Mouse (Mus musculus): ENCODE results near the gene Rassf5. TPM values are rescaled to one million over a fixed set of nuclear protein-coding genes. Genes with fewer than 3 reads are reported as not detected.

Gene Rassf5
- polyA plus RNA-seq, 1 experiment: 20.9 TPM

DNA sequence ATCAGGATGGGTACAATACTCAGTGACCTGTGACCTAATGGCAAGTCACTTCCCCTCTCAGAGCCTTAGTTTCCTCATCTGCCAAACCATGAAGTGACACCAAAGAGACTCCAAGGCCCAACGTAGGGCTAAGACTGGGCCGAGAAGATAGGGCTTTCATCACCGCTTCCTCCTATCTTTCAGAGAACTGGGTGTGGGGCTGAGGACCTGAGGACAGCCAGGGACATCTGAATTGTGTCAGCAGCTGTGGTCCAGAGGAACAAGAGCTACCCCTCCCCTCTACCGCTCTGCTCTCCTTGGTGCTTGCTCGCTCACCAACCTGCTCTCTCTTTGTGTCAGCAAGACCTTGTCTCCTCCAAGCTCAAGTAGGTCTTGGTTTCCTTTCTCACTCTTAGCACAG lies 56.4 kb downstream of the Rassf5 start:
- WGBS: 95% methylated on average over 5 of the region's 5 CpGs
- TF ChIP-seq CTCF (IDR thresholded peaks at IDR 0.05; ENCODE audit: borderline replicate concordance, insufficient read depth, low read depth, low read length) (no peak), POLR2A (IDR thresholded peaks at IDR 0.05; ENCODE audit: borderline replicate concordance, insufficient read depth, low read length) (no peak)
- H3K4me3 ChIP-seq (replicated peaks; ENCODE audit: insufficient read depth, low read depth, low read length): no peak overlapping the region

DNA sequence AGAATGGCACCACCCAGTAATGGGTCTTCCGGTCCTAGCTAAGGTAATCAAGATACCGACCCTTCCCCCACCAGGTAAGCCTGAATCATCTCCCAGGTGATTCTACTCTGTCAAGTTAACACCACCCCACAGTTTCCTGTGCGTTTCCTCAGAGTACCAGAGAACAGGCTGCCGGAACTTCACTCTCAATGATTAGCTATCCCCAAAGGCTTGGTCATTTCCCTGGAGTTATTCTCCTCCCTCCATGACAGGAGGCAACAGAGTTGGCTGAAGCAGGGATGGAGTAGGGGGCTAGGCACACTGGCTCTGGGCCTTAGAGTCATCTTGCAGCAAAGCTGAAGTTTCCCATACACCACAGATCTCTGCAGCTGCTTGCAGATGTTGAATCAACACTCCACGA lies 57.2 kb downstream of the Rassf5 start:
- DNase-seq: no peak
- 92% methylated on average over 5 of the region's 5 CpGs for WGBS
- Histone ChIP-seq H3K27ac (ENCODE audit: insufficient read depth, low read length) (no peak overlapping the region), H3K4me1 (ENCODE audit: control insufficient read depth, insufficient read depth, low read length) (peaks cover 6% of the 10 kb centered on the region; the same call in 1 of the 2 replicates), H3K27me3 (ENCODE audit: control insufficient read depth, insufficient read depth, low read length) (no peaks in the 10 kb centered on the region), H3K4me3 (replicated peaks; ENCODE audit: insufficient read depth, low read depth, low read length) (no peak overlapping the region)
- TF ChIP-seq POLR2A (IDR thresholded peaks at IDR 0.05; ENCODE audit: borderline replicate concordance, insufficient read depth, low read length): no peak
- no peak for TF ChIP-seq CTCF (IDR thresholded peaks at IDR 0.05; ENCODE audit: borderline replicate concordance, insufficient read depth, low read depth, low read length)

More for the DNA sequence above, 56.4 kb downstream of the Rassf5 start:
- DNase-seq: no peak
- Histone ChIP-seq H3K4me1 (ENCODE audit: control insufficient read depth, insufficient read depth, low read length) (peaks cover 6% of the 10 kb centered on the region; the same call in 1 of the 2 replicates), H3K27ac (ENCODE audit: insufficient read depth, low read length) (no peak overlapping the region), H3K27me3 (ENCODE audit: control insufficient read depth, insufficient read depth, low read length) (no peaks in the 10 kb centered on the region)

DNA sequence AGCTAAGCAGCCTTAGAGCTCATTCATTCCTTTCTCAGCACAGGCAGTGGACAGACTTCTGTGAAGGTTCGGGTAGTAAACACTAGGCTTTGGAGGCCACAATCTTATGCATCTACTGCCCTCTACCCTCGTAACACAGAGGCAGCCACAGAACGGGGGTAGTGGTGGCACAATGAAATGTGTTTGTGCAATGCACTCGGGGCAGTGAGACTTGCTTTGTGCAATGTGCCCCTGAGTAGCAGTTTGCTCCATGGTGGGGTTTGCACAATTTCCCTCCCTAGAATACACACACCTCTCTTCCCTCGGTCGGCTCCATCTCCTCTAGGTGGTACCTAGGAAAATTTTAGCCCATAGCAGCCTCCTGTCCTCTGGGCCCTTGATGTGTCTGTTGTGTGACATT lies 58.1 kb downstream of the Rassf5 start:
- Histone ChIP-seq H3K4me1 (ENCODE audit: control insufficient read depth, insufficient read depth, low read length) (peaks cover 6% of the 10 kb centered on the region; the same call in 1 of the 2 replicates), H3K27me3 (ENCODE audit: control insufficient read depth, insufficient read depth, low read length) (no peaks in the 10 kb centered on the region), H3K4me3 (replicated peaks; ENCODE audit: insufficient read depth, low read depth, low read length) (no peak overlapping the region), H3K27ac (ENCODE audit: insufficient read depth, low read length) (no peak overlapping the region)
- 89% methylated on average over 6 of the region's 6 CpGs for WGBS
- no peak for DNase-seq
- TF ChIP-seq CTCF (IDR thresholded peaks at IDR 0.05; ENCODE audit: borderline replicate concordance, insufficient read depth, low read depth, low read length): no peak

DNA sequence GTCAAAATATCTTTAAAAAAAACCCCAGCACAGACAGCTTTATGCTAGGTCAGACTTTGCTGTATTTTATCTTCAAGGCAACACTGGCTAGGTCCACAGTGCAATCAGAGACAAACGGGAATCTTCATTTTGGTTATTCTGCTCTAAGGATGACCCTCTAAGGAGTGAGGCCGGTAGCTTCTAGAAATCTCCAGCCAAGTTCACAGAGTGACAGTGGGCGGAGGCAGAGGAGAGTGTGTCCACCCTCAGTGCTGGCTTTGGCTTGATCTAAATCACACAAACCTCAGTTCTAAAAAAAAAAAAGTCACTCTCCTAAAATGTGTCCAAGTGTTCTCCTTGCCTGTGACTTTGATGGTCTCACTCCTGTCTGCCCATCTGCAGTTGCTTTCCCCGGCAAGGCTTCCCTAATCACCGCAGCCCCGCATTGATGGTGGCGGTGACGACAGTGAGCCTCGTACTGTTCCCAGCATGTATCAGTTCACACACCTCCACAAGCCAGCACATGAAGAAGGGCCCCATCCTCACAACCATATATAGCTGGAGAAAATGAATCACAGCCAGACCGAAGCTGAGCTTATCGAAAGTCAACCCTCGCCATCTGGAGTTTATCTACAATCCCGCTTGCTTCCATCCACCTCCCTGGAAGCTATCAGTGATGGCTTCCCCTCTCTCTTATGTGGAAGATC lies 59.1 kb downstream of the Rassf5 start:
- DNase-seq: no peak
- Histone ChIP-seq H3K27ac (ENCODE audit: insufficient read depth, low read length) (no peak overlapping the region), H3K4me3 (replicated peaks; ENCODE audit: insufficient read depth, low read depth, low read length) (no peak overlapping the region), H3K27me3 (ENCODE audit: control insufficient read depth, insufficient read depth, low read length) (no peaks in the 10 kb centered on the region), H3K4me1 (ENCODE audit: control insufficient read depth, insufficient read depth, low read length) (peaks cover 6% of the 10 kb centered on the region; the same call in 1 of the 2 replicates)
- whole genome bisulfite sequencing: 75% methylated on average over 13 of the region's 13 CpGs
- no peak for TF ChIP-seq POLR2A (IDR thresholded peaks at IDR 0.05; ENCODE audit: borderline replicate concordance, insufficient read depth, low read length)
- no peak for TF ChIP-seq CTCF (IDR thresholded peaks at IDR 0.05; ENCODE audit: borderline replicate concordance, insufficient read depth, low read depth, low read length)

DNA sequence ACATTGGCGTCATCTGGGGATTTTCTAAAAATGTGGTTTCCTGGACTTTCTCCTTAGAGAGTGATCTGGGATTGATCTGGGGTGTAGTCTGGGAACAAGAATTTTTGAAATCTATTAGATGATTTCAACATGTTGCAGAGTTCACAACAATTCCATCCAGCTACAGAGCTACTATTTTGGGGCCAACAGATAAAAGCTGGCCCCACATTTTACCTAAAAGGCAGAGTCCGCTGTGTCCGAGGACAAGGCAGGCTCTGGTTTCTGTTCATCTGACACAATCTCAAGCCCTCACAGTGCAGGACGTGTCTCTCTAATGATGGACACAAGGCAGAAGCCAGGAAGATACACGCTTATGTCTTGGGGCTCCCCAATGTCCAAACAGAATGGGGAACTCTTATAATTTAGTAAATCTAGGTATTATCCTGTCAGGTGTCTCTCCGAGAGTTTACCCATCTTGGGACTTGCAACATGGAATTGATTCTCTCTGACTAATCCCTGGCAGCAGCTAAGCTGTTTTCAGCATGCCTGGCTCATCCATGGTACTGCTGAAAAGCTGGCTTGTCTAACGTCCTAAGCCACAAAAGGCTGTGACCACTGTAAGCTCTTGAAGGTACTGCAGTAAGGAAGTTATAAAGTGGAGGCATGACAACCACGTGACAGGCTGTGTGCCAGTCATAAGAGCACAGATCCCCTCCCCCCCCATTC lies 60.0 kb downstream of the Rassf5 start:
- no peak for DNase-seq
- H3K27ac ChIP-seq (ENCODE audit: insufficient read depth, low read length): no peak overlapping the region

DNA sequence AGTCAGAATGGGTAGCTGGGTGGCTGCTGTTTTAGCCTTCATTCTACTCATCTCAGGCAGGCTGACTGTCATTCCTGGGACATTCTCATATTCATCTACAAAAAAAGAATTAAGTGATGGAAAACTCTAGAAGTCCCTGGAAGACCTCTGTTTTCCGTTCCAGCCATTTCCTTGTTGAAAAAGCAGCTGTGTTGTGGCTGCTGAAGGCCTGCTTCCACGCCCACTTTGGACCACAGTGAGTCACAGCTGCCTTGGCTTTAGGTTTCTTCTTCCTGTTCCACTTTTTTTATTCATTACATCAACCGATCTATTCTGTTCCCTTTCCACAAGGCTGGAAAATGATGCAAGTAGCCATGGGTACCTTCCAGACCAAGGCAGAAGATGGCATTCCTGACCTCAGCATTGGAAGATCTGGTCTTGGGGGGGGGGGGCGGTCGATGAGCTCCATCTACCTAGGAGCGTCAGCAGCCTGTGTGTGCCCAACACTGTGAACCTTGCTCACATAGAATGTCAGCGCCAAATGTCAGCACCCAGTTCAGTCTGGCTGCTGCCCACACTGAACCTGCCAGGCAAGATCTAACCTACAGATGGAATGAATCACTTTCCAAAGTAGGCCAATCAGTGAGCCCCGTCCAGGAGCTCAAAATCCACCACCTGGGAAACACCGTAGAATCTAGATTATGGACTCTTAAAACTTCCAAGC lies 60.7 kb downstream of the Rassf5 start:
- peak in 1 of 2 experiments; percentile 60 for DNase-seq
- WGBS: 55% methylated on average over 9 of the region's 9 CpGs
- TF ChIP-seq POLR2A (IDR thresholded peaks at IDR 0.05; ENCODE audit: borderline replicate concordance, insufficient read depth, low read length) (no peak), CTCF (IDR thresholded peaks at IDR 0.05; ENCODE audit: borderline replicate concordance, insufficient read depth, low read depth, low read length) (no peak)

More for the DNA sequence above, 60.0 kb downstream of the Rassf5 start:
- Histone ChIP-seq H3K27me3 (ENCODE audit: control insufficient read depth, insufficient read depth, low read length) (no peaks in the 10 kb centered on the region), H3K4me3 (replicated peaks; ENCODE audit: insufficient read depth, low read depth, low read length) (no peak overlapping the region), H3K4me1 (ENCODE audit: control insufficient read depth, insufficient read depth, low read length) (peaks cover 6% of the 10 kb centered on the region; the same call in 1 of the 2 replicates)
- no peak for TF ChIP-seq CTCF (IDR thresholded peaks at IDR 0.05; ENCODE audit: borderline replicate concordance, insufficient read depth, low read depth, low read length)
- no peak for TF ChIP-seq POLR2A (IDR thresholded peaks at IDR 0.05; ENCODE audit: borderline replicate concordance, insufficient read depth, low read length)
- WGBS: 85% methylated on average over 8 of the region's 8 CpGs

DNA sequence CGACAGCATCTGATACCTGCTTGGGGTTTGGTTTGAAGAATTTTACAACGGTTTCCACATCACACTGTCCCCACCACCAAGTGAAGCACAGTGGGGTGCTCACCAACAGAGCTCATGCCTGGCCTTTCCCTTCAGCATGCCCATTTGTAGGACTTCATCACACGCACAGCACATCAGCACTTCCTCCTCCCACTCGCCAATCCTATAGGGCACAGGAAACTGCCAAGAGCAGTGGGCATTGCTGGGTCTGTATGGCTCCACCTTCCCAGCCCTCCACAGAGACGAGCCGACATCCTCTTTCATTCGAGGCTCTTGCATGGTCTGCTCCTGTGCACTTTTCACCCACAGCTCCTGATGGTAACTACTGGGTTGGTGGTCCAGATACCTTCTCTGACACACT lies 61.9 kb downstream of the Rassf5 start:
- DNase-seq: no peak
- H3K27ac ChIP-seq (ENCODE audit: insufficient read depth, low read length): no peak overlapping the region

More for the DNA sequence above, 60.7 kb downstream of the Rassf5 start:
- no peak overlapping the region for H3K27ac ChIP-seq (ENCODE audit: insufficient read depth, low read length)
- H3K4me3 ChIP-seq (replicated peaks; ENCODE audit: insufficient read depth, low read depth, low read length): no peak overlapping the region
- peaks cover 6% of the 10 kb centered on the region; the same call in 1 of the 2 replicates for H3K4me1 ChIP-seq (ENCODE audit: control insufficient read depth, insufficient read depth, low read length)
- H3K27me3 ChIP-seq (ENCODE audit: control insufficient read depth, insufficient read depth, low read length): no peaks in the 10 kb centered on the region

More for the DNA sequence above, 61.9 kb downstream of the Rassf5 start:
- peaks cover 6% of the 10 kb centered on the region; the same call in 1 of the 2 replicates for H3K4me1 ChIP-seq (ENCODE audit: control insufficient read depth, insufficient read depth, low read length)
- WGBS: 80% methylated on average over 7 of the region's 7 CpGs
- no peak for TF ChIP-seq CTCF (IDR thresholded peaks at IDR 0.05; ENCODE audit: borderline replicate concordance, insufficient read depth, low read depth, low read length)
- no peak for TF ChIP-seq POLR2A (IDR thresholded peaks at IDR 0.05; ENCODE audit: borderline replicate concordance, insufficient read depth, low read length)
- H3K4me3 ChIP-seq (replicated peaks; ENCODE audit: insufficient read depth, low read depth, low read length): no peak overlapping the region
- no peaks in the 10 kb centered on the region for H3K27me3 ChIP-seq (ENCODE audit: control insufficient read depth, insufficient read depth, low read length)

All from cerebellum, adult 2 months (tissue).